Mouse (Mus musculus) CD4-positive, CD25-positive, alpha-beta regulatory T cell, adult 2 months (primary cell): ENCODE measurements around the gene Fanca.
"Not testable (repeated sequence)": the region's sequence is repeated elsewhere in the genome, so short reads cannot be mapped to it uniquely, and the experiment has no call there.

Source experiments
- DNase-seq: peaks from one replicate; pipeline ENCODE4 v3.0.0-alpha.2; 2012; ENCODE audit warnings: low read depth, low spot score

Gene Fanca

GRCm38 (mm10) chr8:123331301-123331700, 12.9 kb upstream of the Fanca start:
- DNase-seq, result no peak

GRCm38 (mm10) chr8:123330701-123331100, 12.3 kb upstream of the Fanca start:
- DNase-seq, result no peak

DNA sequence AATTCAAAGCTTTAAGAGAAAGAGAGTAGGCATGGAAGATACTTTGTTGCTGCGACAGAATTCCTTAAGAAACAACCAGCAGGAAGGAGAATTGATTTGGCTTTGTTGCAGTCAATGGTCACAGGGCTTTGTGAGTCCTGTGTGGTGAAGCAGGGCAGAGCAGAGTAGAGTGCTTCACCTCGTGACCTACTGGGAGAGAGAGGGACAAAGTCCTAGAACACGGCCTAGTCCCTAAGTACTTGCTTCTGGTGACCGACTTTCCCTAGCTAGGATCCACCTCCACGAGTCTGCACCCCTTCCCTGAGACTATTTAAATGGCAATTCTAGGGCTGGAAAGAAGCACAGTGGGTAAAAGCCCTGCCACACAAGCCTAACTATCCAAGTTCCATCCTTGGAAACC, 11.6 kb upstream of the Fanca start:
- DNase-seq, result no peak

- no peak for DNase-seq
Observed at GRCm38 (mm10) chr8:123329350-123329749, 11.0 kb upstream of the Fanca start.

DNA sequence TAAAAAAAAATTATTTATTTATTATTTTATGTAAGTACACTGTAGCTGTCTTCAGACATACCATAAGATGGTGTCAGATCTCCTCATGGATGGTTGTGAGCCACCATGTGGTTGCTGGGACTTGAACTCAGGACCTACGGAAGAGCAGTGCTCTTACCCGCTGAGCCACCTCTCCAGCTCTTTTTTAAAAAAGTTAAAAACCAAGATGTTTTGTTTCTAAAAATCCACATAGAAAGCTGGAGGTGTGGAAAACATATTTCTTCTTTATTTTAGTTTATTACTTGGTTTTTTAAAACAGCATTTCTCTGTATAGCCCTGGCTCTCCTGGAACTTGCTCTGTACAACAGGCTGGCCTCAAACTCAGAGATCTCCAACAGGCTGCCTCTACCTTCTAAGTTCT, 10.2 kb upstream of the Fanca start:
- DNase-seq, result no peak

DNA sequence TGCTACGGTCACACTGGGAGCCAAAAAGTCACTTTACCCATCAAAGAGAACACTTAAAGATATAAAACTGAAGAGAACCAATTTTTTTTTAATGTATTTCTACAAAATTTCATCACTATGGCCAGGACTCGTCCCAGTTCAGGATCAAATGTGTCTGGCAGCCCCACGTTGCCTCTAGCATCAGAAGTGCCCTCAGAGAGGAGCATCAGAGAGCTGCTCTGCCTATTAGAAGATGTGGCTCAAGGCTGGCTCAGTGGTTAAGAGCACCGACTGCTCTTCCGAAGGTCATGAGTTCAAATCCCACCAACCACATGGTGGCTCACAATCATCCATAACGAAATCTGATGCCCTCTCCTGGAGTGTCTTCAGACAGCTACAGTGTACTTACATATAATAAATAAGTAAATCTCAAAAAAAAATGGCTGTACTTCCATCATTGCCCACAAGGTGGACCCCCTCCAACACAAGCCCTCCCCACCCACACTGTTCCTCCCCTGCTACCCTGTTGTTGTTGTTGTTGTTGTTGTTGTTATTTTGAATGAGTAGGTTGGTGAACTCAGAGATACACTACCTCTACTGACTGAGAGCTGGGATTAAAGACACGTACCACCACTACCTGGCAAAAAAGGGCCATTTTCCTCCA, 1.3 kb upstream of the Fanca start:
- DNase-seq, result peak; percentile 87

DNA sequence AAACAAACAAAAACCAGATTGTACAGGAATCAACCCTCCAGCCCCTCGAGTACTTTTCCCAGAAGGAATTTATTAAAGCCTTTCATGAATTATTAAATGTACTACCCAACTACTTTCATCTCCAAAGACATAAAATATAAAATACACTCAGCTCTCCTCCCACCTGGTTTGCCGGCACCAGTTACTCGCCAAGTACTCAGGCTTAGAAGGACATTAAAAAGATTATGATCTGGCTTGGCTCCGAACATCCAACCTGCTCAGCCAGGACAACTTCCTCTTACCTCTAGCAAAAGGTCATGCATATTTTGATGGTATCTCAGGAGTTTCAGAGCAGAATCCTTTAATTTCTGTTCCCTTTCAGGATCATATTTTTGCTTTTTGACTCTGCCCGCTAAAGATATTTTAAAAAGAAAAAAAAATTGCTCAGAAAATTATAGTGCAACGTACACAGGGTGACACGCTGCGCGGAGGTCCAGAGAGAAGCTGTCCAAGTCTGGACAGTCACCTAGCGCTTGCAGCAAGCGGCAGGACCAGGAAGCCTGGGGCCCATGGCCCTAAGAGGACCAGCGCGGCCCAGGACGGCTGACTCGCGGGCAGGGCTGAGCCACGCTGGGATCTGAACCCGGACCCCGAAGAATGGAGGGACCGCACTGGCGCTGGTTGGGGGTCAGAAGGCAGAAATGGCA, 452 bp downstream of the Fanca start:
- no peak for DNase-seq

- DNase-seq, result no peak
Observed at GRCm38 (mm10) chr8:123308738-123309137, 9.6 kb downstream of the Fanca start.

GRCm38 (mm10) chr8:123298301-123298700, 20.1 kb downstream of the Fanca start:
- DNase-seq, result no peak

DNA sequence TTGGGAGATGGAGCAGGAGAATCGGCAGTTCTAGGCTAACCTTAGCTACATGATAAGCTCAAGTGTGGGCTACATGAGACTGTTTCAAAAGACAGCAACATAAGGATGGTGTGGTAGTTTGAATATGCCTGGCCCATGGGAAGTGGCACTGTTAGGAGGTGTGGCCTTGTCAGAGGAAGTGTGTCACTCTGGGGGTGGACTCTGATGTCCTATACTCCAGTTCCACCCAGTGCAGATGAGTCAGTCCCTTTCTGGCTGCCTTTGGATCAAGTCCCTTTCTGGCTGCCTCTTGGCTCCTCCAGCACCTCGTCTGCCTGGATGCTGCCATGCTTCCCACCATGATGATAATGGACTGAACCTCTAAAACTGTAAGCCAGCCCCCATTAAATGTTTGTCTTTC, 25.6 kb downstream of the Fanca start:
- DNase-seq, result no peak

DNA sequence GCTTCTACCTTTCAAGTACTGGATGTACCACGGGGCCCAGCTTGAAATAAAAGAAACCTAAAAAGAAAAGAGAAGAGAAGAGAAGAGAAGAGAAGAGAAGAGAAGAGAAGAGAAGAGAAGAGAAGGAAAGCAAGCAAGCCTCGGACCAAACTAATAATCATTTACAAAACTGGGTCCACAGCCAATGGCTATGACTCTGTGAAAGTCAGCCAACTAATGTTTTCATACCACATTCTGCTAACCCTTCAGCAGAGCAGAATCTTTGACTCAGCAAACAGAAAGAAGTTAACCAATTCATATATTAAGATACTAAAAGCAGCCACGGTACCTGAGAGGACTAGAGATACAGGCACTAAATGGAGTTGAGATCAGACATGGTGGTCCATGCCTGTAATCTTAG, 26.1 kb downstream of the Fanca start:
- no peak for DNase-seq

- DNase-seq, result no peak
Observed at GRCm38 (mm10) chr8:123291716-123292115, 26.7 kb downstream of the Fanca start.

DNA sequence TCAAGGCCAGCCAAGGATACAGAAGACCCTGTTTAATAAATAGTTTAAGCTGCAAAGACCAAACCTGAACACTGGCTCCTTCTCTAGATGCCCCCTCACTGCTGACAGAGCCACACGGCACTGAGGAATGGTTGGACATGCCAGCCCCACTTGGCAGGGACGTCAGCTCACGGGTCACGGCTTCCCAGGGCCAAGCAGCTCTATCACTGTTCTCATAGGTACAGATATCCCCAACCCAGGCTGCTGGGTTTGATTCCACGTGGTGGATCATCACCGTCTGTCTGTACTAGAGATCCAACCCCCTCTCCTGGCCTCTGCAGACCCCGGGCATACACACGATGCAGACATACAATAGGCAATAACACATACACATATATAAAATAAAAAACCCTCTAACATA, 27.7 kb downstream of the Fanca start:
- no peak for DNase-seq

DNA sequence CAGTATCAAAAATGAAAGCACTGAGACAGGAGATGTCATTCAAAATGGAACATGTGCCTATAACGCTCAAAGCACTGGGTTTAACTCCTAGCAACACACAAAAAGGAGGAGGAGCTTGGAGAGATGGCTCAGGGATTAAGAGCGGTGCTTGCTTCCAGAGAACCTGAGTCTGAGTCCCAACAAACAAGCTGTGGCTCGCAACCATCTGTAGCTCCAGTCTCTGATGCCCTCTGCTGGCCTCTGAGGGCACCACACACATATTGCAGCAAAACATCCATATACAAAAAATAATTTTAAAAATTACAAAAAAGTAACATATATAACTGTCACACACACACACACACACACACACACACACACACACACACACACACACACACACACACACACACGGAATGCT, 28.2 kb downstream of the Fanca start:
- peak; percentile 34 for DNase-seq

- DNase-seq, result peak; percentile 8
Observed at GRCm38 (mm10) chr8:123287362-123287761, 31.0 kb downstream of the Fanca start.

DNA sequence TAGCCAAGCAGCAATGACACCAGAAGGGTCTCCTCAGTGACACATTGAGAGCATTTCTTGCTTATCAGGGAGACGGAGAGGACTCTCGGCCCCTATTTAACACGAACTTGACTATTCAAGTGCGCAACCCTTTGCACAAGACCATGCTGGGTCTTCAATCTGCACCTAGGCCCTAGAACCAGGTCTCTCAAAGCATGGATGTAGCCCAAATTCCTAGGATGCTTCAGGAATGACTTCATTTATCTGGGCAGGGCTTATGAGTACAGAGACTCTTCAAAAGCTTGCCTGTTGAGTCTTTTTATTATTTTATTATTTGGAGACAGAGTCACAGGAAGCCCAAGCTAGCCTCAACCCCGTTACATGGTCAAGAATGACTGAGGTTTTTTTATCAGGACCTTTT, 33.9 kb downstream of the Fanca start:
- no peak for DNase-seq

DNA sequence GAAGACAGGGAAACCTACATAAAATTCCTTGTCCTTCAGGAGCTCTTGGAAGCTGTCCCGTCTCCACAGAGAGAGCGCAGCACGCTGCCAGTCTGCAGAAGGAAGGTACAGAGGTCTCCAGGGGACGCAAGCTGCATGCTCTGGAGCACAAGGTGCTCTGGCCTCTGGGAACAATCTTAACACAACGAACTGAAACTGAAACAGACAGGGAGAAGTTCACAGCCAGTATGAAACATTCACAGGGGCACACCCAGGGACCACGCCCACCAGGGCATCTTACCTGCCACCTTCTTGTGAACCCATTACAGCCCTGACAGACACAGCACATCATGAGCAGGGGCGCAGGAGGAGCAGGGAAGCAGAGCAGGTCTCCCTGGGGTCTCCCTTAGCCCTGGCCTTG, 34.4 kb downstream of the Fanca start:
- no peak for DNase-seq

DNA sequence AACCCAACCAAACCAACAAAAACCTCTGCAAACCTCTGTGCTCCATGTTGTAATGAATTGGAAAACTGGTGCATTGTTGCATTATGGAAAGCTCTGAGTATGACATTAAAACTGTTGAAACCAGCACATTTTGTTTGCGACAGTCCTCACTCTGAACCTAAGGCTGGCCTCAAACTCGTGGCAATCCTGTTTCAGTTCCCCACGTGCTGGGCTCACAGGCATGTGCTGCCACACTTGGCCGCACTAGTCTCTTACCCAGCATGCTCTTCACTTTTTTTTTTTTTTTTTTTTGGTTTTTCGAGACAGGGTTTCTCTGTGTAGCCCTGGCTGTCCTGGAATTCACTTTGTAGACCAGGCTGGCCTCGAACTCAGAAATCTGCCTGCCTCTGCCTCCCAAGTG, 35.4 kb downstream of the Fanca start:
- not testable (repeated sequence) for DNase-seq

DNA sequence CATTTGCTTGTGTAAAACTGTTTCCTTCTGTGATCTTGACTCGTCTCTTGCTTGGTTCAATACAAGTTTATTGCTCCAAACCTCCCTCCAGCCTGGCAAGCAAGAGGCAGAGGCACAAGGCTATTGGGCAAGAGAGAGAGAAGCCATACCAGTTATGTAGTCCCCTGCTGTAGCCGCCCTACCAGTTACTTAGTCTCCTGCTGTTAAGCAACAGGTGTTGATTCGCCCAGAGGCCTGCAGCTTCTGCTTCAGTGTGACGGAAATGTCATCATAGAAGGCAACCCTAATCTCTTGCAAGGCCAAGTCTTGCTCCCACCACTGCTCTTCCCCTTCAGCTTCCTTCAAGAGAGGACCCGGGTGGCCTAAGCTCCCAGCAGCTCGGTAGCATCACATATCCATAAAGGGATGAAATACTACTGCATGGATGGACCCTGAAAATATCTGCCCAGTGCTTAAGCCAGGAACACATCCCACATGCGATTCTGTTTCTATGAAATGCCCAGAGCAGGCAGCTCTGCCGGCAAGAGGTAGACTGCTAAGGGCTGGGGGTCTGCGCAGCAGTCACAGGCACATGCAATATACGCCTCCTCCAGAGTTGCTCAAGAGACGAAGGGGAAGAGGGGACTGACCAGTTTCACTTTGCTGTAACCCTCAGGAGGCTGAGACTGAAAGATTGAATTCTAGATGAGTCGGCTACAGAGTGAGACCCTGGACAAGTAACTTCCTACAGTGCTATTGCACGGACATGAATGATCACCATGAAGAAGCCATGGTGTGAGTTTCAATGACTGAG, 37.9 kb downstream of the Fanca start:
- no peak for DNase-seq

GRCm38 (mm10) chr8:123279828-123280227, 38.5 kb downstream of the Fanca start:
- DNase-seq, result no peak

DNA sequence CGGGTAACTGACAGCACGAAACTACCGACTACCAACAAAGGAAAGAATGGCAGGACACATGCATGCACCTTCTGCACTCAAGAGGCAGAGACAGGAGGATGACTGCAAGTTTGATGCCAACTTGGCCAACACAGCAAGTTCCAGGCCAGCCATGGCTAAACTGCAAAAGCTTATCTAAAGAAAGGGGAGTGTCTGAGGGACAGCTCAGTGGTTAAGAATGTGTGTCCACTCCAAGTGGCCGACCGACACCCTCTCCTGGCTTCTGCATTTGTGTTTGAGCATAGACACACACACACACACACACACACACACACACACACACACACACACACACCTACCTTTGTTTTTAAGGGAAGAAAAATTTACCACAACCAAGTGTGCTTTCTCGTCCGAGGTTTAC, 39.9 kb downstream of the Fanca start:
- DNase-seq, result no peak

GRCm38 (mm10) chr8:123275096-123275495, 43.3 kb downstream of the Fanca start:
- DNase-seq, result no peak

- DNase-seq, result no peak
Observed at GRCm38 (mm10) chr8:123274447-123274846, 43.9 kb downstream of the Fanca start.
